Mouse (Mus musculus) left cerebral cortex, adult 2 months (tissue): ENCODE measurements at regions not wholly inside any gene's neighbourhood (a gene's known extent, or its start where the extent isn't known, plus 50 kb on each side); places are given as distances from the start of the nearest gene placed in this dataset.

Source experiments
- DNase-seq, 2 experiments: peaks; one replicate each; pipeline ENCODE4 v3.0.0; 2021 to 2022; ENCODE audit warnings: low spot score in 2 of 2, mixed read lengths in 1 of 2; ENCODE audit errors: extremely low spot score in 1 of 2
- H3K27ac ChIP-seq: fragments of 200-600 bp; 2 replicates; pipeline ENCODE4 v1.8.1; 2022
- H3K4me3 ChIP-seq: fragments of 200-600 bp; 2 replicates; pipeline ENCODE4 v1.8.1; 2022
- CTCF ChIP-seq: fragments of 200-600 bp; IDR thresholded peaks from 2 replicates; pipeline ENCODE4 v1.8.1; 2022; ENCODE audit warnings: antibody characterized with exemption, mild to moderate bottlenecking, moderate library complexity
- intact Hi-C: fragments of 180-260 bp; cut with DNase I; formaldehyde crosslinking; loops from one replicate; pipeline ENCODE4 v1.15.1; 2025

- DNase-seq = peak; percentile 12 to 13
- no peak for TF ChIP-seq CTCF
- Histone ChIP-seq H3K4me3 (no peak overlapping the region), H3K27ac (no peak overlapping the region)
- intact Hi-C loops = loop anchor here (10.0 kb wide), 1 partner anchor 179 kb away; no protein-coding TSS in a partner anchor
These were observed 299.7 kb downstream of the Mat2b start for GRCm38 (mm10) chr11:40395331-40395730.

GRCm38 (mm10) chr11:40394864-40395266 lies 300.1 kb downstream of the Mat2b start:
- no peak for DNase-seq
- intact Hi-C loops = loop anchor here (10.0 kb wide), 1 partner anchor 180 kb away; no protein-coding TSS in a partner anchor
- Histone ChIP-seq H3K4me3 (no peak overlapping the region), H3K27ac (no peak overlapping the region)
- no peak for TF ChIP-seq CTCF

- intact Hi-C loops = loop anchor here (10.0 kb wide), 1 partner anchor 180 kb away; no protein-coding TSS in a partner anchor
- Histone ChIP-seq H3K4me3 (no peak overlapping the region), H3K27ac (no peak overlapping the region)
- no peak for DNase-seq
- TF ChIP-seq CTCF = no peak
These were observed 300.7 kb downstream of the Mat2b start for GRCm38 (mm10) chr11:40394283-40394758.

GRCm38 (mm10) chr11:40380696-40381095 lies 314.3 kb downstream of the Mat2b start:
- intact Hi-C loops = no loop called here
- DNase-seq = no peak
- no peak for TF ChIP-seq CTCF
- H3K27ac ChIP-seq = no peak overlapping the region
- H3K4me3 ChIP-seq = no peak overlapping the region

GRCm38 (mm10) chr11:40371696-40372095 lies 323.3 kb downstream of the Mat2b start:
- H3K27ac ChIP-seq = no peak overlapping the region
- TF ChIP-seq CTCF = no peak
- H3K4me3 ChIP-seq = no peak overlapping the region
- intact Hi-C loops = no loop called here
- no peak for DNase-seq

- intact Hi-C loops = no loop called here
- no peak overlapping the region for H3K4me3 ChIP-seq
- TF ChIP-seq CTCF = no peak
- DNase-seq = no peak
- H3K27ac ChIP-seq = no peak overlapping the region
These were observed 328.4 kb downstream of the Mat2b start for GRCm38 (mm10) chr11:40366573-40366972.

GRCm38 (mm10) chr11:40362530-40363185 lies 332.3 kb downstream of the Mat2b start:
- H3K27ac ChIP-seq = no peak overlapping the region
- H3K4me3 ChIP-seq = no peak overlapping the region
- no peak for DNase-seq
- intact Hi-C loops = no loop called here
- no peak for TF ChIP-seq CTCF
